Mouse (Mus musculus) liver, embryonic 15.5 days (tissue): Measurements from ENCODE around the gene Trrap. TPM values are rescaled to one million over a fixed set of nuclear protein-coding genes. Genes with fewer than 3 reads are reported as not detected.

Experiments
- ATAC-seq: fragments of 200-750 bp; cut with Nextera tagmentation; 2 replicates; pipeline ENCODE4 v1.8.0; 2017; ENCODE audit warnings: moderate number of reproducible peaks, mild to moderate bottlenecking, moderate library complexity; ENCODE audit not compliant: insufficient read depth
- H3K27ac ChIP-seq: fragments of 300-500 bp; sonication (generic); replicated peaks from 2 replicates; pipeline ENCODE4 v1.5.1; 2015; ENCODE audit warnings: mild to moderate bottlenecking, inconsistent platforms
- H3K27me3 ChIP-seq: fragments of 300-500 bp; sonication (generic); 2 replicates; pipeline ENCODE4 v1.6.1; 2015; ENCODE audit warnings: mild to moderate bottlenecking, inconsistent platforms
- H3K36me3 ChIP-seq: fragments of 300-500 bp; sonication (generic); replicated peaks from 2 replicates; pipeline ENCODE4 v1.6.1; 2015; ENCODE audit warnings: moderate library complexity, mild to moderate bottlenecking, inconsistent platforms
- H3K4me1 ChIP-seq: fragments of 300-500 bp; sonication (generic); replicated peaks from 2 replicates; pipeline ENCODE4 v1.6.1; 2015; ENCODE audit warnings: inconsistent platforms
- H3K4me2 ChIP-seq: fragments of 300-500 bp; sonication (generic); 2 replicates; pipeline ENCODE4 v1.6.1; 2015; ENCODE audit warnings: moderate library complexity, mild to moderate bottlenecking, inconsistent platforms
- H3K4me3 ChIP-seq: fragments of 300-500 bp; sonication (generic); replicated peaks from 2 replicates; pipeline ENCODE4 v1.5.1; 2015; ENCODE audit warnings: mild to moderate bottlenecking, inconsistent platforms
- H3K9ac ChIP-seq: fragments of 300-500 bp; sonication (generic); 2 replicates; pipeline ENCODE4 v1.6.1; 2015; ENCODE audit warnings: moderate library complexity, mild to moderate bottlenecking, inconsistent platforms
- H3K9me3 ChIP-seq: fragments of 300-500 bp; sonication (generic); replicated peaks from 2 replicates; pipeline ENCODE4 v1.6.1; 2016; ENCODE audit warnings: inconsistent platforms
- WGBS: fragments of 180-500 bp; shearing (Covaris S2); methylation state at CpG from one replicate; pipeline ENCODE4 v1.1.7; 2015; ENCODE audit warnings: mixed read lengths; ENCODE audit not compliant: insufficient replicate concordance; 5-methylcytosine and 5-hydroxymethylcytosine counted together
- polyA plus RNA-seq: library from polyadenylated mRNA; unstranded; fragments of >200 nt; fragmentation: Nextera tagmentation; extraction: Ambion mirVana; gene quantifications from 2 replicates; pipeline ENCODE4 v1.2.1, GENCODE M21; 2015

The Trrap gene
- polyA plus RNA-seq, 1 experiment from 2014 or later = 13.2 TPM

DNA sequence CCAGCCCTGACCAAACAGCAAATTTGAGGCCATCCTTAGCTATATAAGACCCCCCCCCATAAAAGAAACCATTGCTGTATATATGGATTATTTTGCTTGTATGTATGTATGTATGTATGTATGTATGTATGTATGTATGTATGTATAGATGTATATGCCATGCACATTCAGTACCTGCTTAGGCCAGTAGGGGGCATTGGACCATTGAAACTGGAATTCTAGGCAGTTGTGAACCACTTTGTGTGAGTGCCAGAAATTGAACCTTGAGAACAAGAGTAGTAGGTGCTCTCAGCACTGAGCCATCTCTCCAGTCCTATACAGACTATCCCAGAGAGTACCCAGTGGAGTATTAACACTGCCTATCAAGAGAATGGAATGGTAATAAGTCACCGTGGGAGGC lies 104.2 kb downstream of the Trrap start:
- Histone ChIP-seq H3K27me3 (no peaks in the 10 kb centered on the region), H3K4me2 (no peak overlapping the region), H3K9ac (no peak overlapping the region), H3K36me3 (no peaks in the 10 kb centered on the region), H3K4me3 (no peak overlapping the region), H3K9me3 (no peaks in the 10 kb centered on the region), H3K4me1 (peaks cover 3% of the 10 kb centered on the region; the same call in 1 of the 2 replicates), H3K27ac (no peak overlapping the region)
- WGBS = 74% methylated on average over 1 of the region's 1 CpGs
- ATAC-seq = no peak

DNA sequence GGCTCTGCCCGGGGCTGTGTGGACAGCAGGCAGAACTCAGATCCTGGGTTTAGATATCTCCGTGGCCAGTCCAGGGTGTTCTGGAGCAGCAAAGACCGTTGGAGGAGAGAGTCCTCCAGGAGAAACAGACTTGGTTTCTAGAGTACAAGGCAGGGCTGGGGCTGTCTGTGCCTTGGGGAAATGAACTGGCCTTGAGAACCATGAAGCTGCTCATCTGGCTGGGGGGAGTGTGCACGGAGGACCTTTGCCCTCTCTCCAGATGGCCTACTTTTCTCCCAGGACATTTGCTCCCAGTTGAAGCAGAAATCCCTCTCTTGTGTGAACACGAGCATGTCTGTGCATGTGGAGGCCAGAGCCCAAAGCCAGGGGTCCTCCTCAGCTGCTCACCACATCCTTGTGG lies 104.8 kb downstream of the Trrap start:
- no peaks in the 10 kb centered on the region for H3K9me3 ChIP-seq
- no peak overlapping the region for H3K9ac ChIP-seq
- H3K27ac ChIP-seq = no peak overlapping the region
- no peak overlapping the region for H3K4me3 ChIP-seq
- no peak overlapping the region for H3K4me2 ChIP-seq
- H3K4me1 ChIP-seq = peaks cover 3% of the 10 kb centered on the region; the same call in 1 of the 2 replicates
- no peak for ATAC-seq
- no peaks in the 10 kb centered on the region for H3K36me3 ChIP-seq
- no peaks in the 10 kb centered on the region for H3K27me3 ChIP-seq
- 60% methylated on average over 5 of the region's 5 CpGs for WGBS

DNA sequence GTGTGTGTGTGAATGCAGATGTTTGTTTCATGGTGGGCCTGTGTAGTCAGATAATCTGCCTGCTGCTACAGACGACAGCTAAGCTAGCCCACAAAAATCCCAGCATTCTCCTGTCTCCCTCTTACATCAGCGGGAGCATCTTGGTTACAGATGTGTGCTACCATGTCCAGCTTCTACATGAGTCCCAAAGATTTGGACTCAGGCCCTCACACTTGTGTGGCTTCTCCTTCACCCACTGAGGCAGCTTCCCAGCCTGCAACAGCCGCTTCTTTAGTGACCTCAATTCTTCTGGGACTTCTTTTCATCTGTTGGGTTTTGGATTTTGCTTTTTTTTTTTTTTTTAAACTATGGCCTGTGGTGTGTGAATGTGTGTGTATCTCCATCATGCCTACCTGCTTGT lies 105.3 kb downstream of the Trrap start:
- Histone ChIP-seq H3K27ac (no peak overlapping the region), H3K36me3 (no peaks in the 10 kb centered on the region), H3K4me3 (no peak overlapping the region), H3K9me3 (no peaks in the 10 kb centered on the region), H3K27me3 (no peaks in the 10 kb centered on the region), H3K4me1 (peaks cover 3% of the 10 kb centered on the region; the same call in 1 of the 2 replicates), H3K9ac (no peak overlapping the region), H3K4me2 (no peak overlapping the region)
- WGBS = 51% methylated on average over 3 of the region's 3 CpGs
- no peak for ATAC-seq

DNA sequence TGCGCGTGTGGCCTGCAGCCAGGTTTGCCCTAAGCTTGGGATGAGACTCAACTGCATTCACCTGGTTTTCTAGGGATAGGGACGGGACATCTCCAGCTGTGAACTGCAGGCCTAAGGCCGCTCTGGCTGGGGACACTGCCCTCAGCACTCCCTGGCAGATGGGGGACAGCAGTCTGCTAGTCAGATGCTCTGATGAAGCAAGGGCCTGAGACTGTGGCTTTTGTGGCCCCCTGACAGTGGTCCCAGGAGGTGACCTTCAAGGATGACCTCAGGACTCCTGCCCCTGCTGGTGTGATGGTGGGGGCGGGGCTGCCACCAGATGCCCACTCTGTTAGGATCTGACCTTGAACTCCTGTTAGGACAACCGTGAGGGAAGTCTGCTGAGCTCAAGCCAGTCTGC lies 107.7 kb downstream of the Trrap start:
- no peak for ATAC-seq
- 77% methylated on average over 6 of the region's 6 CpGs for WGBS

DNA sequence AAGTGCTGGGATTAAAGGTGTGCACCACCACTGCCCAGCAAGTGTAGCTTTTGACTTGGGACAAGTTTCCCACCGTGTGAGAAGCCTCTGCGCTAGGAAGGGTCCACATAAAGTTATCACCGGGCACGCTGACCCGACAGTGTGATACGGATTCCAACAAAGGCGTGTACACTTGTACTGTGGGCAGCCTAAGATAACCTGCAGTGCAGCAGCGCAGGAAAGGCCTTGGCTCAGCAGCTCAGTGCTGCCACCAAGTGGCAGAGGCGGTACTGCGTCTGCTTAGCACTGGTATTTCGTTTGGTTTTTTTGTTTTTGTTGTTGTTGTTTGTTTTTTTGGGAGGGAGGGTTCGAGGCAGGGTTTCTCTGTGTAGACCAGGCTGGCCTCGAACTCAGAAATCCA lies 108.4 kb downstream of the Trrap start:
- no peak overlapping the region for H3K9ac ChIP-seq
- H3K9me3 ChIP-seq = no peaks in the 10 kb centered on the region
- H3K36me3 ChIP-seq = no peaks in the 10 kb centered on the region
- H3K4me2 ChIP-seq = no peak overlapping the region
- 3% methylated on average over 13 of the region's 13 CpGs for WGBS
- no peaks in the 10 kb centered on the region for H3K27me3 ChIP-seq
- ATAC-seq = peak; percentile 28; the same call in 1 of the 2 replicates
- H3K4me3 ChIP-seq = no peak overlapping the region
- H3K4me1 ChIP-seq = 0 out of 2 replicates have a peak, but pooled peaks cover 3% of the 10 kb centered on the region
- H3K27ac ChIP-seq = no peak overlapping the region

More for the DNA sequence above, 107.7 kb downstream of the Trrap start:
- no peak overlapping the region for H3K27ac ChIP-seq
- H3K36me3 ChIP-seq = no peaks in the 10 kb centered on the region
- H3K9ac ChIP-seq = no peak overlapping the region
- no peaks in the 10 kb centered on the region for H3K27me3 ChIP-seq
- 0 out of 2 replicates have a peak, but pooled peaks cover 3% of the 10 kb centered on the region for H3K4me1 ChIP-seq
- no peak overlapping the region for H3K4me3 ChIP-seq
- no peak overlapping the region for H3K4me2 ChIP-seq
- H3K9me3 ChIP-seq = no peaks in the 10 kb centered on the region

DNA sequence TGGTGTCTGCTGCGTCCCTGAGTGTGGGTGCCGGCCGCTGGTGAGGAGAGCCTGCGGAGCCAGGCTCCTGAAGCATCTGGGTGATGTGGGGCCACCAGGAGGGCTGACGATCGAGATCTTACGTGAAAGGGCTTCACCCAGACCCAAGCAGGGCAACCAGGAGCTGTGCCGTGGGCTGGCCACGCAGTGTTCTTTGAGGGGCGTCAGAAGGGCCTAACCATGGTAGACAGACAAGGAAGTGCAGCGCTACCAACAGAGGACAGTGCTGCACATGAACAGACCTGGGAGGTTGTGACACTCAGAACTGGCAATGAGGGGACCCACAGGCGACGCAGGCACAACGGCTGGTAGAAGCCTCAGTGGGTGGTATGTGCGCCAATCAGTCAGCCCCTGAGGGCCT lies 109.5 kb downstream of the Trrap start:
- Histone ChIP-seq H3K36me3 (no peaks in the 10 kb centered on the region), H3K4me2 (no peak overlapping the region), H3K4me1 (0 out of 2 replicates have a peak, but pooled peaks cover 3% of the 10 kb centered on the region), H3K27ac (no peak overlapping the region), H3K9ac (no peak overlapping the region), H3K9me3 (no peaks in the 10 kb centered on the region), H3K4me3 (no peak overlapping the region), H3K27me3 (no peaks in the 10 kb centered on the region)
- 78% methylated on average over 15 of the region's 15 CpGs for WGBS
- ATAC-seq = no peak

DNA sequence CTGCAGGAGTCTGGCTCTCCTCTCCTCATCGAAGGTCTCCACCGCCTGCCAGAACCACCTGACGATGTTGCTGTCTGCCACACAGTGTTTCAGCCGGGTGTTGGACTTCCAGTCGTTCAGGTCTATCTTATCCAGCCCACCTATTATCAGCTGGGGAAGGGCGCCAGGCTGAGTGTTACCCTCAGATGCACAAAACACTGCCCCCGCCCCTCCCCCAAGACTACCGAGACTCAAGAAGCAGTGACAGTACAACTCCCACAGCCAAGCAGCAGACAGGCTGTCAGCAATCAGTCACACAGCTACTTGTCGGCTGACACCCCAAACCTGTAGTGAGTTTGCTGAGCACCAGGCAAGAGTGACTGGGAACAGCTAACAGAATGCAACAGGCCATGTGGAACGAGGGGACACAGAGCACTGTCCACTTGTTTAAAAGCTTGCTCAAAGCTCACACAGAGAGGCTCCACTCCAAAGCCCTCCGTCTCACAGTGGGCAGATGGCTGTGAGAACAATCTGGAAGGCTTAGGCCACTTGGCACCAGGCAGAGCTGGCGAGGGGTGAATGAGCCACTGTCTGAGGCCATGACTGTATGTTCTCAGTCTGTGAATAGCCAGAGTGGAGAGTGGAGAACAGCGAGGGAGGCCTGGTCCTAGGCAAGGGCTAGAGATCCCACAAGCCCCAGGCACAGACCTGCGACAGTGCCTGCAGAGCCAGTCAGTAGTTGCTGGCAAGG lies 114.3 kb downstream of the Trrap start:
- no peaks in the 10 kb centered on the region for H3K4me1 ChIP-seq
- no peaks in the 10 kb centered on the region for H3K9me3 ChIP-seq
- no peak overlapping the region for H3K4me3 ChIP-seq
- no peak overlapping the region for H3K9ac ChIP-seq
- no peak overlapping the region for H3K27ac ChIP-seq
- no peaks in the 10 kb centered on the region for H3K27me3 ChIP-seq
- H3K36me3 ChIP-seq = 0 out of 2 replicates have a peak, but pooled peaks cover 6% of the 10 kb centered on the region
- WGBS = 55% methylated on average over 14 of the region's 14 CpGs
- no peak for ATAC-seq
- no peak overlapping the region for H3K4me2 ChIP-seq

DNA sequence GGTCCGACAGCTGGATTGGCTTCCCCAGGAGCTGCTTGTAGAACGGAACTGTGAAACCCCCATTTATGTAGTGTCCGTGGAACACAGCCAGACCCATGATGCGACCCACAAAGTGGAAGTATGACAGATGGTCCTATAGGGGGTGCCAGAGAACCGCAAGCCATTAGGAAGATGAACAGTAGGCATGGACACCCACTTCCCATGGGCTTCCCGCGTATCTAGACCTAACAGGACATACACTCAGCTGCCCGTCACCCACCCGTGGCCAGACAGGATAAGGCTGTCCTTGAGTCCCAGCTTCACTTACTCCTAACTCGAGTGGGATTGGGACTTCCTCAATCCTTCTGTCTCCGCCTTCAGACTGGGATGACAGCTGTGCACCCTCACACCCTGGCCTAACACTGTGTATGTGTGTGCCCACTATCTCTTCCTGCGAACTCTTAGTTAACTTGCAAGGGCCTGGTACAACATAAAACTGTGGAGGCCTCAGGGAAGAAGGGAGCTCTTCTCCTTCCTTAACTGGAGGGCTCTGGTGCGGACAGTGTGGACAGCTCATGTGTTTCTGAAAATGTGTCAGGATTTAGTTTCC lies 117.2 kb downstream of the Trrap start:
- no peak overlapping the region for H3K9ac ChIP-seq
- peaks cover 16% of the 10 kb centered on the region for H3K36me3 ChIP-seq
- ATAC-seq = no peak
- WGBS = 60% methylated on average over 13 of the region's 13 CpGs
- no peaks in the 10 kb centered on the region for H3K9me3 ChIP-seq
- H3K27me3 ChIP-seq = no peaks in the 10 kb centered on the region
- H3K27ac ChIP-seq = no peak overlapping the region
- H3K4me3 ChIP-seq = no peak overlapping the region
- no peak overlapping the region for H3K4me2 ChIP-seq
- H3K4me1 ChIP-seq = no peaks in the 10 kb centered on the region

DNA sequence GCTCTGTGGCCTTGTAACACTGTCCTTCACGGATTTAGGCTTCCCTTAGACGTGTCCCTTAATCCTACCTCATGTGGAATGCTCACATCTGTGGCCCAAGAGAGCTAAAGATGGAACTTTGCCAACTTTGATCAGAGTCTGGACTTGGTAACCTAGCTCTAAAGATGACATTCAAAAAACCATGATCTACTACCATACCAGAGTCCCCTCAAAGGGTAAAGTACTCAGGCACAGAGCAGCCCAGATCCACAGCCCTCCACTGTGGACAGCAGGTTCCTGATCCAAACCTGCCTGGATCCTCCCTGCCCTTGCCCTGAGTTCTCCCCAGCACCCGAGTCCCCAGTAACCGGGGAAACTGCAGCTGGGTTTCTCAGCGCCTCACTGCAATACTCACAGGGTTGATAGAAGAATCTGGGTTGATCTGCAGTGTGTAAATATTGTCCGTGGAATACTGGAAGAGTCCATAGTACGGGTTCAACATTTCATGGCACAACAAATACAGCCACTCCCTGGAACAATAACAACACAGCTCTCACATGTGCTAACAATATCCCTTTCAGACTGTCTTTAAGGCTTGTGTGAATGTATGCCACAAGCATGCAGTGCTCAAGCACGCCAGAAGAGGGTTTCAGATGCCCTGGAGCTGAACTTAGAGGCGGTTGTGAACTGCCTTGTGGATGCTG lies 118.6 kb downstream of the Trrap start:
- 54% methylated on average over 9 of the region's 9 CpGs for WGBS
- no peak; the same call in 1 of the 2 replicates for ATAC-seq
- H3K36me3 ChIP-seq = peaks cover 16% of the 10 kb centered on the region

DNA sequence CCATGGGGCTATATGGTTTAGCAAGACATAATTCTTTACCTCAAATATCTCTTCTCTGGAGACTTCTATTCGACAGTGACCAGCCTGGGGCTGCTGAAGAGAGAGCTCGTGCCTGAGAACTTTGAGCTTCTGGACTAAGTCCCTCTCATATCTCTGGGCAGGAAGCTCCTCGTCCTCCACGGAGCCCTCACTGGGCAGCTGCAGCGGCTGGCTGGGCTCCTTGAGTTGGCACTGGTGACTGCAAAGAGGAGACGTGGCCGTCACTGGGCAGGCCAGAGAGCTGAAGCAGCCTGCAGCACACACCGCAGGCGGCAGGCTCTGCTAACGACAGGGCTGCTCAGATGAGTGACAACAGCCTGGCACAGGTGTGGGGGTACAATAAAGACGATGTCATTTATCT lies 123.7 kb downstream of the Trrap start:
- Histone ChIP-seq H3K27me3 (no peaks in the 10 kb centered on the region), H3K9ac (no peak overlapping the region), H3K36me3 (peaks cover 15% of the 10 kb centered on the region), H3K9me3 (no peaks in the 10 kb centered on the region), H3K4me2 (no peak overlapping the region), H3K27ac (no peak overlapping the region), H3K4me1 (no peaks in the 10 kb centered on the region), H3K4me3 (no peak overlapping the region)
- no peak for ATAC-seq
- 73% methylated on average over 11 of the region's 11 CpGs for WGBS

More for the DNA sequence above, 118.6 kb downstream of the Trrap start:
- H3K9me3 ChIP-seq = no peaks in the 10 kb centered on the region
- no peak overlapping the region for H3K9ac ChIP-seq
- H3K4me3 ChIP-seq = no peak overlapping the region
- H3K27ac ChIP-seq = no peak overlapping the region
- H3K27me3 ChIP-seq = no peaks in the 10 kb centered on the region
- H3K4me1 ChIP-seq = no peaks in the 10 kb centered on the region
- no peak overlapping the region for H3K4me2 ChIP-seq

DNA sequence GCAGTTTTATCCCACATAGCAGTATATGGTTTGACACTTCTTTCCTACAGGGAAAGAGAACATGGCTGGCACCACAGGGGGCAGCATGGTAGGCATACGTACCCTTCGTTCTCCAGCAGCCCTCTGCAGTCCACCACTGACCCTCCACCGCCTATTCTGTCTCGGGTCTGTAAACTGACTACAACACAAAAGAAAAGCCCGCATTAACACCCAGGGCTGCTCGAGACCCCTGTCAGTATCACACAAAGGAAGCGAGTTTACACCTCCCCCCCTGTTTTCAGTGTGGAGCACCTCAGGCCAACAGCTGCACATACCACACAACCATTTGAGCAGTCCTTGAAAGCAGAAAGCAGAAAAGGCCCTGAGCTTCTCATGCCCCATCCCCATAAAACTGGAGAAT lies 130.3 kb downstream of the Trrap start:
- Histone ChIP-seq H3K4me2 (no peak overlapping the region), H3K9me3 (no peaks in the 10 kb centered on the region), H3K4me3 (no peak overlapping the region), H3K4me1 (no peaks in the 10 kb centered on the region), H3K27me3 (no peaks in the 10 kb centered on the region), H3K9ac (no peak overlapping the region), H3K36me3 (no peaks in the 10 kb centered on the region), H3K27ac (no peak overlapping the region)
- 69% methylated on average over 7 of the region's 7 CpGs for WGBS
- no peak for ATAC-seq
